Mouse (Mus musculus): Measurements from ENCODE around the gene Olfr872. TPM values are rescaled to one million over a fixed set of nuclear protein-coding genes. Genes with fewer than 3 reads are reported as not detected.
"Not testable (repeated sequence)": the region's sequence is repeated elsewhere in the genome, so short reads cannot be mapped to it uniquely, and the experiment has no call there.

The Olfr872 gene
- not detected in 2 replicates for polyA plus RNA-seq (2014; fragmentation: Nextera tagmentation; extraction: Ambion mirVana)

DNA sequence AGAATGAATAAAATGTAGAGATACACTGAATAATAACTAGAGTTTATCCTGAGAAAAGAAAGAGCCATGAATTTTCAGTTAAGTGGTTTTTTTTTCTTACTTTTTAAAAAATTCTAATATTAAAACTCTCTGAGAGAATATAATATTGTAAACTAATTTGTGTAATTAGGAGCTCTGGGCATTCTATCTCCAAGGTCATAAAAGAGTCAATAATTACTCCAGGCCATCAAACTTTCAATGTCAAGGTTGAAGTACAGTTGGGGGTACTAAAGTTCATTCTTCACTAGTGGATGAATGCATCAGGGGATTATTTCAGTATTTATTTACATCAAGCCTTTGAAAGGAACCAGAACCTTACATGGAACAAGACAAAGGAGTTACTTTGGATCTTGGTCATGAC is at the start of gene Olfr872:
Gene Olfr872, plus strand, starts transcription at position 301 of the 400 bp plus-strand sequence.
- no peaks in the 10 kb centered on the region for H3K27me3 ChIP-seq (ENCODE audit: control insufficient read depth, insufficient read depth, low read length)
- no peak for ATAC-seq (ENCODE audit: insufficient read depth, low FRiP score, low TSS enrichment)
- no peak for DNase-seq (ENCODE audit: low spot score)
- H3K36me3 ChIP-seq (ENCODE audit: control insufficient read depth, insufficient read depth, low read length), result no peaks in the 10 kb centered on the region
- no peaks in the 10 kb centered on the region for H3K9me3 ChIP-seq (ENCODE audit: control insufficient read depth, low read length)
- H3K9ac ChIP-seq (ENCODE audit: low read length), result no peak within 1 kb of the TSS
- no peak within 1 kb of the TSS for H3K4me3 ChIP-seq (ENCODE audit: low read depth, low read length)
- H3K4me1 ChIP-seq (ENCODE audit: control insufficient read depth, insufficient read depth, low read length), result no peaks in the 10 kb centered on the region
- no peak within 1 kb of the TSS for H3K4me2 ChIP-seq (ENCODE audit: low read depth)
- no peak within 1 kb of the TSS for H3K27ac ChIP-seq (ENCODE audit: low read depth, low read length)

DNA sequence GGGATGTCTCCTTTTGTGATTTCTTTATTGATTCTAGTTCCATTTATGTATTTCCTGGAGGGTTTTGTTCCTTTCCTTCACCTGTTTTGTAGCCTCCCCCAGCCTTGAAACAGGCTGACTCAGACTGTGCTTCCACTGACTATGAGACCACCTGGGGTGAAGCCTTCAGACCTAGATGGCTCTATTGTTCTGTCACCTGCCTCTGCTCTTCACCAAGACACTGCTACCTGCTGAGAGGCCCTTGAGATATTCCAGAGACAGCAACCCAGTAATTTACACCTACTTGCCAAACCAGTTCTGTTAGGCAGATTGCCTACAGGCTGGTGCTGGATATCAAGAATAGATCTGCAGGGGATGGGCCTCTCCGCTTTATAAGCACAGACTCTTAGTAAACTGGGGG is 34.8 kb upstream of the Olfr872 start:
- H3K36me3 ChIP-seq (ENCODE audit: control insufficient read depth, insufficient read depth, low read length), result no peaks in the 10 kb centered on the region
- H3K27me3 ChIP-seq (ENCODE audit: control insufficient read depth, insufficient read depth, low read length), result no peaks in the 10 kb centered on the region
- WGBS, result 69% methylated on average over 1 of the region's 1 CpGs
- peaks cover 6% of the 10 kb centered on the region; the same call in 1 of the 2 replicates for H3K9me3 ChIP-seq (ENCODE audit: control insufficient read depth, low read length)
- no peaks in the 10 kb centered on the region for H3K4me1 ChIP-seq (ENCODE audit: control insufficient read depth, insufficient read depth, low read length)
- no peak overlapping the region for H3K9ac ChIP-seq (ENCODE audit: low read length)
- no peak overlapping the region for H3K4me2 ChIP-seq (ENCODE audit: low read depth)
- ATAC-seq (ENCODE audit: insufficient read depth, low FRiP score, low TSS enrichment), result no peak
- H3K27ac ChIP-seq (ENCODE audit: low read depth, low read length), result no peak overlapping the region
- no peak for DNase-seq (ENCODE audit: low spot score)
- no peak overlapping the region for H3K4me3 ChIP-seq (ENCODE audit: low read depth, low read length)

DNA sequence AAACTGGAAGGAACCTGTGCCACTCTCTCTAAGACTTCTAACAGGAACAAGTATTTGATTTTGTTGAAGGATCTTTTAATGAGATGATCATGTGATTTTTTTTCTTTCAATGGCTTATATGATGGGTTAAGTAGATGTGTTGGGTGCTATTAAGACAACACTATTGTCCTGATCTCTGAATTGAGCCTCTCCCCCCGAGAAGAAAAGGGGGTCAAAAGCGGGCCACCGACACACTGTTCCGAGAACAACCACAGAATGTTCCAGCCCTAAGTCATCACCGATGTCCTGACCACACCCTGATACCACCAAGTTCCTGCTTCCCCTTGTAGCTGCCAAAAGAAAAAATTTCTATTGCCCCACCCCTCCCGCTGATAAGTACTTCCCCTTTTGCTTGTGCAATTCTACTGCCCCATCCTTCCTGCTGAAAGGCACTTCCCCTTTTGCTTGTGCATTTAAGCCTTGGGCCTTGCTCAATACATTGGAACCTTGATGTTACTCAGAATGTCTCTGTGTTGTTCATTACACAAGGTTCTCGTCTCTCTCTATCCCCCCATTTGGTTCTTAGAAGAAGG is 33.4 kb upstream of the Olfr872 start:
- not testable (repeated sequence) for H3K27me3 ChIP-seq (ENCODE audit: control insufficient read depth, insufficient read depth, low read length); H3K4me2 ChIP-seq (ENCODE audit: low read depth); H3K36me3 ChIP-seq (ENCODE audit: control insufficient read depth, insufficient read depth, low read length); DNase-seq (ENCODE audit: low spot score); ATAC-seq (ENCODE audit: insufficient read depth, low FRiP score, low TSS enrichment); H3K27ac ChIP-seq (ENCODE audit: low read depth, low read length); H3K4me1 ChIP-seq (ENCODE audit: control insufficient read depth, insufficient read depth, low read length); H3K4me3 ChIP-seq (ENCODE audit: low read depth, low read length); H3K9me3 ChIP-seq (ENCODE audit: control insufficient read depth, low read length); H3K9ac ChIP-seq (ENCODE audit: low read length)
- WGBS, result 96% methylated on average over 7 of the region's 7 CpGs

DNA sequence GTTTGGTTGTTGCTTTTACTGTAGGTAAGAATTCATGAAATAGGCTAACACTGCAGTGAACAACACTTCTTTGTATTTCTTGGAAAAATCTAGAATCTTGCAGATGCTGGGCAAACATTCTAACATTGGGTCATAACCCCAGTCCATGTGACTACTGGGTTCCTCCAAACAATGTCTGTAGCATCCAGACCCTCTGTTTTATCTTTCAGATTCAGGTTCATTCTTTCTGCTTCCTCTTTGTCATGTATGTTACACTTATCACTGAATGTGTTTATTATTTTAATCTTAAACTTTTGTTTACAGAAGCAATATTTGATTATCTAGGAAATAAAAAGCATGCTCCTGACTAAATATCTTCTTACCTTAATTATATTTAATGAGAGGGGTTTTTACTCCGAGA is 26.1 kb upstream of the Olfr872 start:
- no peaks in the 10 kb centered on the region for H3K27me3 ChIP-seq (ENCODE audit: control insufficient read depth, insufficient read depth, low read length)
- no peaks in the 10 kb centered on the region for H3K36me3 ChIP-seq (ENCODE audit: control insufficient read depth, insufficient read depth, low read length)
- no peak overlapping the region for H3K4me3 ChIP-seq (ENCODE audit: low read depth, low read length)
- no peak overlapping the region for H3K27ac ChIP-seq (ENCODE audit: low read depth, low read length)
- no peaks in the 10 kb centered on the region for H3K4me1 ChIP-seq (ENCODE audit: control insufficient read depth, insufficient read depth, low read length)
- DNase-seq (ENCODE audit: low spot score) (no peak), ATAC-seq (ENCODE audit: insufficient read depth, low FRiP score, low TSS enrichment) (no peak)
- H3K9ac ChIP-seq (ENCODE audit: low read length), result no peak overlapping the region
- no peaks in the 10 kb centered on the region for H3K9me3 ChIP-seq (ENCODE audit: control insufficient read depth, low read length)
- 56% methylated on average over 1 of the region's 1 CpGs for WGBS
- no peak overlapping the region for H3K4me2 ChIP-seq (ENCODE audit: low read depth)

DNA sequence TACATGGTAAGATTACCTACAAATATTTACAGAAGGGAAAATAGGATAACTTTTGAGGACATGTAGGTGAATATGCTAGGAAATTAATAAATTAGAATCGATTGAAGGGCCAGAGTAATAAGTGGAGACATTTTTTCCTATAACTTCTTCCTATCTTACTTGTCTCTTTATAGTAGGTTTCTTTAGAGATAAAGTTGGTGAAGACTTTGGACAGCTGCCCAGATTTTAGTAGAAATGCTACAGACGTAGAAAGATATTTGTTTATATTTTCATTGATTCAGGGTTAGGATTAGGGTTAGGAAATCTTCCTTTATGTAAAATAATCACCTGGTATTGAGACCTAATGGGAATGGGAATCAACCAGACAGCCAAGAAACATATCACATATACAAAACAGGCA is 25.4 kb upstream of the Olfr872 start:
- no peaks in the 10 kb centered on the region for H3K9me3 ChIP-seq (ENCODE audit: control insufficient read depth, low read length)
- DNase-seq (ENCODE audit: low spot score), result no peak
- ATAC-seq (ENCODE audit: insufficient read depth, low FRiP score, low TSS enrichment), result no peak
- H3K27me3 ChIP-seq (ENCODE audit: control insufficient read depth, insufficient read depth, low read length), result no peaks in the 10 kb centered on the region
- H3K4me3 ChIP-seq (ENCODE audit: low read depth, low read length), result no peak overlapping the region
- no peak overlapping the region for H3K27ac ChIP-seq (ENCODE audit: low read depth, low read length)
- WGBS, result 73% methylated on average over 2 of the region's 2 CpGs
- H3K9ac ChIP-seq (ENCODE audit: low read length), result no peak overlapping the region
- no peaks in the 10 kb centered on the region for H3K36me3 ChIP-seq (ENCODE audit: control insufficient read depth, insufficient read depth, low read length)
- H3K4me1 ChIP-seq (ENCODE audit: control insufficient read depth, insufficient read depth, low read length), result no peaks in the 10 kb centered on the region
- H3K4me2 ChIP-seq (ENCODE audit: low read depth), result no peak overlapping the region

DNA sequence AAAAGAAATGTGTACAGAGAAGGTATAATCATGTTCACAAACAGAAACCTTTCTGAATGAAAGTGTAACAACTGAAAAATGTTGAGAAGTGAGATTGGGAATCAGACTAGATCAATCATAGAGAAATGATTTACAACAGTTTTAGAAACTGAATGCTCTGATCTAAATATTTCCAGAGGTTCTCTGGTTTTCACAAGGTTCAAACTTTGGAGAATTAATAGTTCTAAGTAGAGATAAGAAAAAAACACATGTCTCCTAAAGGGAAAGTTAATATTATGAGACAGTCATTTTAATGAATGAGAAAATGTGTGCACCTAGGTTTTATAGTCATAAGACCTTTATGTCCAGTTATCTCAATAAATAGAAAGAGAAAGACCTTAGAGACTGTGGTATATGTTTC is 25.0 kb upstream of the Olfr872 start, which contains the start of gene Olfr871:
Gene Olfr871, plus strand, starts transcription at position 301 of the 400 bp plus-strand sequence.
- no peak within 1 kb of the TSS for H3K27ac ChIP-seq (ENCODE audit: low read depth, low read length)
- no peak within 1 kb of the TSS for H3K9ac ChIP-seq (ENCODE audit: low read length)
- ATAC-seq (ENCODE audit: insufficient read depth, low FRiP score, low TSS enrichment), result no peak
- H3K9me3 ChIP-seq (ENCODE audit: control insufficient read depth, low read length), result no peaks in the 10 kb centered on the region
- H3K4me2 ChIP-seq (ENCODE audit: low read depth), result no peak within 1 kb of the TSS
- DNase-seq (ENCODE audit: low spot score), result no peak
- H3K4me1 ChIP-seq (ENCODE audit: control insufficient read depth, insufficient read depth, low read length), result no peaks in the 10 kb centered on the region
- no peak within 1 kb of the TSS for H3K4me3 ChIP-seq (ENCODE audit: low read depth, low read length)
- H3K27me3 ChIP-seq (ENCODE audit: control insufficient read depth, insufficient read depth, low read length), result no peaks in the 10 kb centered on the region
- H3K36me3 ChIP-seq (ENCODE audit: control insufficient read depth, insufficient read depth, low read length), result no peaks in the 10 kb centered on the region

DNA sequence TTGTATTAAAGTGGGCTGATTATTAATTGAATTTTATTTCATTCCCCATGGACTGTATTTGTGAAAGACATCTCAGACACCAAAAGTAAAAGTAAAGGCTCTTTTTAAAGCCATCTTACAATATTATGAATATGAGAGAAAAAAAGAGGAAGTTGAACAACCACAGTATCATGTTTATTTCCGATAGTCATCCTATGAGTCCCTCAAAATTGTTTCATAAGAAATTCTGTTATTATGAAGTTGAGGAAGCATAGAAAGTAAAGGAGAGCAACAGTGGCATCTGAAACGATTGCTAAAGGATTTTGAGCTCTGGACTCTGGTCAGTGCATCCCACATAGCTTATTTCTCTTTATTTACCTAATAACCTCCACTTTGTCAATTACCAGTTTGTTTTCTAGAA is 459 bp downstream of the Olfr872 start:
- ATAC-seq (ENCODE audit: insufficient read depth, low FRiP score, low TSS enrichment) (no peak), DNase-seq (ENCODE audit: low spot score) (no peak)
- Histone ChIP-seq H3K36me3 (ENCODE audit: control insufficient read depth, insufficient read depth, low read length) (no peaks in the 10 kb centered on the region), H3K27me3 (ENCODE audit: control insufficient read depth, insufficient read depth, low read length) (no peaks in the 10 kb centered on the region), H3K4me3 (ENCODE audit: low read depth, low read length) (no peak overlapping the region), H3K9ac (ENCODE audit: low read length) (no peak overlapping the region), H3K27ac (ENCODE audit: low read depth, low read length) (no peak overlapping the region), H3K4me1 (ENCODE audit: control insufficient read depth, insufficient read depth, low read length) (no peaks in the 10 kb centered on the region), H3K4me2 (ENCODE audit: low read depth) (no peak overlapping the region), H3K9me3 (ENCODE audit: control insufficient read depth, low read length) (no peaks in the 10 kb centered on the region)
- 75% methylated on average over 2 of the region's 2 CpGs for WGBS

DNA sequence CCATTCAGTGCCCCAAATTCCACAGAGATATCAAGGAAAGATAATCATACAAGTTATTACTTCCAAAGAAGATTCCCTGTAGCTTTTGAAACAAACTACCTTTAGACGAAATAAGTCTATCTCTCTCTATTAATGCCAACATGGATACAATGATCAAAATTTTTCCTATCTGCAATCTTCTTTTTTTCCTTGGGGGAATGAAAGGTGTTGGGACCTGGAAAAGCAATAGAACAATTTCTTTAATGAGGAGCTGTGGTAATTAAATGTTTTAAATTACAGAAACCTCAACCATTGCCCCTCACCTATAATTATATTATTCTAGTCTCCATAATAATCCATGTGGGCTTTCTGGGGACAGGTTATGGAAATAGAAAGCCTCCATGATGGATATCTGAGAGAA is 45.1 kb downstream of the Olfr872 start, which contains the start of gene Olfr39:
Gene Olfr39, plus strand, starts transcription at position 301 of the 400 bp plus-strand sequence.
- WGBS, result 81% methylated on average over 1 of the region's 1 CpGs
- H3K4me1 ChIP-seq (ENCODE audit: control insufficient read depth, insufficient read depth, low read length), result no peaks in the 10 kb centered on the region
- no peak within 1 kb of the TSS for H3K4me3 ChIP-seq (ENCODE audit: low read depth, low read length)
- no peaks in the 10 kb centered on the region for H3K27me3 ChIP-seq (ENCODE audit: control insufficient read depth, insufficient read depth, low read length)
- DNase-seq (ENCODE audit: low spot score) (no peak), ATAC-seq (ENCODE audit: insufficient read depth, low FRiP score, low TSS enrichment) (no peak)
- H3K27ac ChIP-seq (ENCODE audit: low read depth, low read length), result no peak within 1 kb of the TSS
- H3K9me3 ChIP-seq (ENCODE audit: control insufficient read depth, low read length), result no peaks in the 10 kb centered on the region
- no peaks in the 10 kb centered on the region for H3K36me3 ChIP-seq (ENCODE audit: control insufficient read depth, insufficient read depth, low read length)
- no peak within 1 kb of the TSS for H3K4me2 ChIP-seq (ENCODE audit: low read depth)
- no peak within 1 kb of the TSS for H3K9ac ChIP-seq (ENCODE audit: low read length)

DNA sequence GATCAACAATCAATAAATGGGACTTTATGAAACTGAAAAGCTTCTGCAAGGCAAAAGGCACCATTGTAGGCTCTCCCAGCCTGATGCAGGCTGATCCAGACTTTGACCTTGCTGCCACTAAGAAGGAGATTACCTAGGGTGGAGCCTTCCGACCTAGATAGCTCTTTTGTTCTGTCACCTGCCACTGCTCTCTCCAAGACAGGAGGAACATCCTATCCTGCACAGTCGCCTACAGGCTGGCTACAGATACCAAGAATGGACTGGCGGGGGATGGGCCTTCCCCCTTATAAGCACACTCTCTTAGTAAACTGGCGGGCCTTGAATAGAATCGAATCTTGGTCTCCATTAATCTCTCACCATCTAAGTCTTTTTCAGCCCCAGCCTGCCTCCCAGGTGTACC is 58.6 kb downstream of the Olfr872 start:
- not testable (repeated sequence) for H3K27ac ChIP-seq (ENCODE audit: low read depth, low read length); H3K4me2 ChIP-seq (ENCODE audit: low read depth); H3K36me3 ChIP-seq (ENCODE audit: control insufficient read depth, insufficient read depth, low read length); H3K4me1 ChIP-seq (ENCODE audit: control insufficient read depth, insufficient read depth, low read length); H3K9me3 ChIP-seq (ENCODE audit: control insufficient read depth, low read length); DNase-seq (ENCODE audit: low spot score); ATAC-seq (ENCODE audit: insufficient read depth, low FRiP score, low TSS enrichment); H3K27me3 ChIP-seq (ENCODE audit: control insufficient read depth, insufficient read depth, low read length); H3K4me3 ChIP-seq (ENCODE audit: low read depth, low read length); H3K9ac ChIP-seq (ENCODE audit: low read length)
- WGBS, result 83% methylated on average over 5 of the region's 5 CpGs

All from neural tube, embryonic 11.5 days (tissue).